Mouse (Mus musculus) liver, adult (tissue): Measurements from ENCODE around the gene Gpam.

Experiments
- GATA4 ChIP-seq: IDR thresholded peaks from 2 replicates; pipeline ENCODE4 v1.6.1; 2014; ENCODE audit warnings: mild to moderate bottlenecking, low read length; ENCODE audit not compliant: insufficient replicate concordance

Gene Gpam

DNA sequence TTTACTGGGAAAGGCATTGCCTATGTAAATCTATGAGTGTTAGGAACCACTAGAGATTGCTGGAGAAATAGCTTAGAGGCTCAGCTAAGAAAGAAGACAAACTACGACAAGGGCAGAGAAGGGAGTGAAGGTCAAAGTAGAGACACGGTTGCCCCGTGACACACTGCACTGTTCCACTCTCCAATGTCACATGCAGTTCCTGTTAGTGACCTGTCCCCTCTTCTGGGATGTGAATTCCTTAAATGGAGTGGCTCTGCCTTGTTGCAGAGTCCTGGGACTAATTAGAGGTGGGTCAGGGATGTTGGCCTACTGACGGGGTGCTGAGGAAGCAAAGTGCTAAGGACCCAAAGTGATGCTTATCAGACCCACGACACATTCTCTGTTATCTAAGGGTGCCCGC, 5.2 kb downstream of the Gpam start:
- no peak for TF ChIP-seq GATA4

DNA sequence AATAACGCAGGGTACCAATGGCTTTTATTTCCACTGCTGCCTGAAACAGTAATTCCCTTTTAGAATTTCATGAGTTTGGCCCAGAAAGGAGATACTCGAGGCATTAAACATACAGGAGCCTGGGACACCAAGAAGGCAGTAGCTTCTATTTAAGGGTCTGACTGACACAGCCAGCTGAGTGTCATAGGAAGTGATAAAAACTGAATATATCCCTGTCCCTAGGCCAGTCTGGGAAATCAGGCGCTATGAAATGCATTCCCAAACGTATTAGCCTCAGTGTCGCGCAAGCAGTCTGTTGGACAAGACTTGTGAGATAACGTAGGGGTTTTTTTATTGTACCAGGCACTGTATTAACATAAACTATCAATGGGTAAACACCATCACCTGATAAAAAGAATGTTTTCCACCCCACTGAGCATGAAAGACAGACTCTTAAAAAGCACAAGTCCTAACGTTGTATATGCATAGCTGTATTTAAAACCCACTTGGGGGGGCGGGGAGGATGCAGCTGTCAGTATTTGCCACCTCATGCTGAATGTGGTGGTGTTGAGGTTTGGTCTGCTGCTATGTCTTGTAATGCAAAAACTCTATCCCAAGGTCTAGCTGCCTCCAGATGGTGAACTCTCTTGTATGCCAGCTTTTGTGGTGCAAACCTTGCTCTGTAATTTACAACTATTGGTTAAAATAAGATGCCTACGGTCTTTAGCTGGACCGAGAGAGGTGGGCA, 6.4 kb downstream of the Gpam start:
- TF ChIP-seq GATA4: no peak

DNA sequence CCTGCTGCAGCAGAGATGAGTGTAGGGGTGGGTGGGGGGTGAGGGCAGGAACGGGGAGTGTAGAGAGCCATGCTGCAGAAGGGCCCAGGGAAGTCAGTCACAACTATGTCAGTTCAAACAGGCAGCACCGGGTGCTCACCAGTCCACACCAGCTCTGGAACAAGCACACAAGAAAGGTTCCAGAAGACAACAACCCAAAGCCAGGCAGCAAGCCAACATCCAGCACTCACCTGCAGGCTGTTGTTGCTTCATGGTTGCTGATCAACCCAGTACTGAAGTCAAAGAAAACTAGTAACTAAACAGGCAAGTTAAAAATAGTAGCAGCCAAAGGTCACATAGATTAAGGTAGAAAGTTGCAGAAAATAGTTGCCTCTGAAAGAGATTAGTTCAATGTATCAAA, 7.5 kb downstream of the Gpam start:
- no peak for TF ChIP-seq GATA4

DNA sequence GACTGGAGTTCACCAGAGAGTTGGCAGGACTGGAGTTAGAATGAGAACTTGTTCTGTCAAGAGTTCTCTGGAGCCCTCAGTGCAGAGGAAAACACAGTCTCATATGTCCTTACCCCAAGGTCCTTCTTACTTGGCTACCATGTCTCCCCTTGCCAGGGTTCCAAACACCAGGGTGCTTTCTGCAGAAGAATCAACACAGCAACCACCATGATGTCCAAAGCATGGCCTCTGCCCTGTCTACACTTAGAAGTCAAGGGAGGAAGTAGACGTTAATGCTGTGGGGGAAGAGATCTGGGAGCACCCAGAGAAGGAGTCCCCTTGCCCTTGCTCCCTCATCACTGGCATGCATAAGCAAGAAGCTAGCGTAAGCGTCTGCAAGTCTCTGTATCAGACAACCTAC, 9.0 kb downstream of the Gpam start:
- no peak for TF ChIP-seq GATA4

DNA sequence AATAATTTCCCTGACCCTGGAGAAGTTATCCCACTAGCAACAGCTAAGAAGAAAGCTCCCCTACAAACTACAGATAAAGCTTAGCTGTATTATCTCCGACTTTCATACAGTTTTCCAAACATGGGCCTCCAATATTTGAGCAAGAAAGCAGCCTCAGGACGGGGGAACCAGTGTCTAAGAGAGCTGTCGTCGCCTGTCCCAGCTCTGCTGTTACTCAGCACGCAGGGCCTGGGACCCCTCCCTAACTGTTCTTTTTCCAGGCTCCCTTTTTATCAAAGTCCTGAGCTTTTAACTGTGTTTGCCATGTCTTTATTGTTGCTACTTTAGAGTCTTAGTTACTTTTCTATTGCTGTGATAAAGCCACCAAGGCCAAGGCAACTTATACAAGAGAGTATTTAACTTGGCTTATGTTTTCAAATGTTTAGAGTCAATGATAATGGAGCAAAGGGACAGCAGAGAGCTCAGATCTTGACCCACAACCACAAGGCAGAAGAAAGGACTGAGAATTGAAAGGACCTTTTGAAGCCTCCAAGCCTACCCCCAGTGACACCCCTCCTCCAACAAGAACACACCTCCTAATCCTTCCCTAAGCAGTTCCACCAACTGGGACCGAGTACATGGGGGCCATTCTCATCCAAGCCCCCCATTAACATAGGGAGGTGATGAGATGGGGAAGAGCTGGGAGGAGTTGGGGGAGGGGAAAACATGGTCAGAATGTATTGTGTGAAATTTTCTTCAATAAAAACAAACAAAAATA, 9.8 kb downstream of the Gpam start:
- no peak for TF ChIP-seq GATA4

DNA sequence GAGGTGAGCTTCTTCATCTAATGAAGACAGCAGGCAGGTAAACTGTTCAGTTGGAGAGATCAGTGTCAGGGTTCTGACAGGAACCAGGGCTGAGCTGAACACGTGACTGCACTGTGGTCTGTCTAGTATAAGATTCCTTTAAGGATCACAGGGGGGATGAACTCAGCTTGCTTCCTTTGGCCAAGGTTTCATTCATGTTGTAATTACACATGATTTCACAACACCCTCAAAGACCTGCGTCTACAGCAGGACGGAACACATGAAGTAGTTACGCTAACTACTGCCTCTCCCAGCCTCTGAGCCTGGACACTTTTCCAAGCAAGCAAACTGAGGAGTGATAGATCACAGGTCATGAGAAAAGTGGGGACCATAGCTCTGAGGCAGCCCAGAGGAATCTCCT, 11.5 kb downstream of the Gpam start:
- no peak for TF ChIP-seq GATA4

DNA sequence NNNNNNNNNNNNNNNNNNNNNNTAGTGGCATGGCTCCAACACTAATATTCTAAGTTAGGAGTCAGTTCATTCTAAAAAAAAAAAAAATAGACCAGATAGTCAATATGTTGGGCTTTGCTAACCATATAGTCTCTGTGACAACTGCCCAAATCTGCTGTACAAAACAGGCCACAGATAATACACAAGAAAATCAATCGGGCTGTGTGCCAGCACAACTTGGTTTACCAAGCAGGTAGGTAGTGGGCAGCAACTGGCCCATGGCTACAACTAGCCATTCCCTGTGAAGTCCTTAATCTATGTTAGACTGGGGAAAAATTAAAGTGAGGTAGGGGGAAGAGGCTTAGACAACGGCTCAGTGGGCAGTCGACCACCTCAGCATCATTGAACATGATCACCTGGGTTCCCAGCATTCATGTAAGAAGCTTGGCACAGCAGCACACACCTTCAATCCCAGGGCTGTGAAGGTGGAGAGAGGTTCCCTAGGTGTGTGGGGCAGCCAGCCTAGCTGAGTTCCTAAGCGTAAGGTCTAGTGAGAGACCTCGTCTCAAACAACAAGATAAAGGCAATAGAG, 12.1 kb downstream of the Gpam start:
- TF ChIP-seq GATA4: no peak

DNA sequence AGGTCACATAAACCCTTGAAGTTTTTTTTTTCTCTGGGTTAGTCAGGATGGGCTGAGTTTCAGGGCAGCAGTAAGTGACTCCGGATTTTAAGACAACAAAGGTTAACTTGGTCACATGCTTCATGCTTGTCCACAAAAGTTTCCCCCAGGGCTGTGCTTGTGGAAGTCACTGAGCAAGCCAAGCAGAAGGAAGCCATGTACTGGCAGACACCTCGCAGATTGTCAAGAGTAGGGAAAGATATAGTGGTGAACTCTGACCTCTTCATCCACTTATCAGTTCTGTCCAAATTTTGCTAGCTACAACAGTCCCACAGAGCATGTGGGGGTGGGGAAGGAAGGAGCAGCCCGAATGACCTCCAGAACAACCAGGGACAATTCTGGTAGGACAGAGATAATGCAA, 19.1 kb downstream of the Gpam start:
- peak; percentile 42; the same call in 1 of the 2 replicates for TF ChIP-seq GATA4

DNA sequence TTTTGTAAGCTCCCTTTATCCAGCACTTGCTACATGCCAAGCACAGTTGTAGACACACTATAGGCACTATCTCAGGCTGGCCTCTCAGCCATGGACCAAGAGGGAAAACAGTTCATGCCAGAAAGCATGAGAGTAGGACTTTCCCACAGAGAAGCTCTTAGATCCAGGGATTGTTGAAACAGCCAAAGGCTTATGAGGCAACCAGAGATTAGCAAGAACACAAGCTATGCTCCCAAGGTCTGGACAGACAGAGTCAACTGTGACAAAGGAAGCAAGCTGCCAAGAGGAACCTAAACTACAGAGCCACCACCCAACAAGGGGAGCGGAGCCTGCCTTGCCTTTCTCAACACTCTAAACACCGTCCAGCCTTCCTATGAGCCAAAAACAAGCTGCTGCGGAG, 21.1 kb downstream of the Gpam start:
- TF ChIP-seq GATA4: no peak

DNA sequence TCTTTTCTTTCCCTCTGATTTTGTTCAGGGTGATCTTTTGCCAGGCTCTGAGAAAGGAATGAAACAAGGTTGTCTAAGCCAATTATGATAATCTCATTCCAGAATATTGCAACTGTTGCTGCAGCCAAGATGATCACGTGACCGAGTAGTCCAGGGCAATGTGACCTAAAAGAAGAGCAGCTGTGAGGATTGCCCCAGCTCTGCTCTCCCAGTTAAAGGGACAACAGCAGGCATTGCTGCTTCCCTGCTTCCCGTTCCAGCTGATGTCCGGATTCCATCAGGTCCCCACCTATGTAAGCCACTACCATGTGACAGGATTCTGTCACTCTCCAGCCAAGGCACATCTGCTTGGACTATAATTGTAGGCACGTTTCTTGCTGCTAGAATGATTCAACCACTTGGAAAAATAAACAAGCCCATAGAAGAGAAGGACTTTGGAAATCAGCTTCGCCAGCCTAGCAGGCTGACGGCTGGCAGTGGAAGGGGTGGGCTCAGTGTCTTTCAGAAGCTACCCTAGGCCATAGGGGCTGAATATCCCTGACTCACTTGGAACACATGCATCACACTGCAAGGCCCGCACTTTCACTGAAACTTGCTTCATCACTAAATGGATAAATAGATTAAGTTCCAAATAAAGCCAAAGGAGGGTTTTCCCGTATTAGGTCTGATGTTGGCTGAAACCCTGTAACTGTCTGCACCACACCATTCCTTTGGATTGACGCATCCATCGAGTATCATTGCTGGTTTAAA, 23.8 kb downstream of the Gpam start:
- TF ChIP-seq GATA4: no peak; the same call in 1 of the 2 replicates

DNA sequence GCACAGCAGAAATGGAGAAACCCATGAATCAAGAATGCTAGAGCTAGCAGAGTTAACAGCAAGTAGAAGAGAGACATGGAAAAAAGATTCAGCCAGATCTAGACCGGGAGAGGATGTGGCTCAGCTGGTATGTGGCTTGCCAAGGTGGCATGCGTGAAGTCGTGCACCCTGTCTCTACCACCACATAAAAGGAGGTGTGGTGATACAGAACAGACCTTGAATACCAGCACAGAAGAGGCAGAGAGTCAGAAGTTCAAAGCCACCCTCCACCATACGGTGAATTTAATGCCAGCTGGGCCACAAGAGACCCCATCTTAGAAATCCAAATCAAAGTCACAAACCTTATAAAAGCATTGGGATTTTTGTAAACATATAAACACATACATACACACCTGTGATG, 25.4 kb downstream of the Gpam start:
- TF ChIP-seq GATA4: no peak

DNA sequence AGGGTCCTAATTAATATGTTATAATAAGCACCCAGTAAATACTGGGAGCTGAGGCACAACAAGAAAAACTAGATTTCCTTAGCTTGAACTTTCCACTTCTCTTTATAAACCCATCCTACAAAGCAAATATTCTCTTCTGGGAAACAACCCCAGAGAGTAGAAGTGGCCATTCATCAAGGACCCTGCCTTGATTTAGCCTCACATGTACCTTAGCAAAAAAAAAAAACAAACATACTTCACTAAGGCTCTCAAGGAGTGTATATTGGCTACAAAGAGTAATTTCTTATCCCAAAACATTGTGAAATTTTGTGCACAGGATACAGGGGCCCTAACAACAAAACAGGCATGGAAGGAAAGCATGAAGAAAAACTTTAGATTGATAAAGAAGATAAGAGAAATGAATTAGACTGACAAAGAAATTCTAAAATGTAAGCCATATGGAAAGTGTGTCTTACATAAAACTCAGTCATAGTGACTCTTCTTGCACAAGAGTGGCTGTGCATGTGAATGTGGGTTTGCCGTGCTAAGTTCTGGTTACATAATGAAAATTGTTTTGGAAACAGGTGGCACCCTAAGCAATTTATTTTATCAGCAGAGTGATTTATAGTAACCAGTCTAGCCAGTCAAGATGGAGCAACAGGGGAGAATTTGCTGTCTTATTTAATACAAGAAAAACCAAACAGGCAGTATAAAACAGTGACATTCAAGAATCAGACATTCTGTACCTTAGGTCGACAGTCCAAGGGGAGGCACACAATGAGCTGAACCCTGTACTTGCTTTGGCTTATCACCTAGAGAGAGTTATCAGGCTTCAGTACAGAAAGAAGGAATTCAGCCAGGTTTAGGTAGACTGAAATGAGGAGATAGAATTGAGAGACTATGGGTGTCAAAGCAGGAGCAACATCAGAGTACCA, 26.6 kb downstream of the Gpam start:
- no peak for TF ChIP-seq GATA4

DNA sequence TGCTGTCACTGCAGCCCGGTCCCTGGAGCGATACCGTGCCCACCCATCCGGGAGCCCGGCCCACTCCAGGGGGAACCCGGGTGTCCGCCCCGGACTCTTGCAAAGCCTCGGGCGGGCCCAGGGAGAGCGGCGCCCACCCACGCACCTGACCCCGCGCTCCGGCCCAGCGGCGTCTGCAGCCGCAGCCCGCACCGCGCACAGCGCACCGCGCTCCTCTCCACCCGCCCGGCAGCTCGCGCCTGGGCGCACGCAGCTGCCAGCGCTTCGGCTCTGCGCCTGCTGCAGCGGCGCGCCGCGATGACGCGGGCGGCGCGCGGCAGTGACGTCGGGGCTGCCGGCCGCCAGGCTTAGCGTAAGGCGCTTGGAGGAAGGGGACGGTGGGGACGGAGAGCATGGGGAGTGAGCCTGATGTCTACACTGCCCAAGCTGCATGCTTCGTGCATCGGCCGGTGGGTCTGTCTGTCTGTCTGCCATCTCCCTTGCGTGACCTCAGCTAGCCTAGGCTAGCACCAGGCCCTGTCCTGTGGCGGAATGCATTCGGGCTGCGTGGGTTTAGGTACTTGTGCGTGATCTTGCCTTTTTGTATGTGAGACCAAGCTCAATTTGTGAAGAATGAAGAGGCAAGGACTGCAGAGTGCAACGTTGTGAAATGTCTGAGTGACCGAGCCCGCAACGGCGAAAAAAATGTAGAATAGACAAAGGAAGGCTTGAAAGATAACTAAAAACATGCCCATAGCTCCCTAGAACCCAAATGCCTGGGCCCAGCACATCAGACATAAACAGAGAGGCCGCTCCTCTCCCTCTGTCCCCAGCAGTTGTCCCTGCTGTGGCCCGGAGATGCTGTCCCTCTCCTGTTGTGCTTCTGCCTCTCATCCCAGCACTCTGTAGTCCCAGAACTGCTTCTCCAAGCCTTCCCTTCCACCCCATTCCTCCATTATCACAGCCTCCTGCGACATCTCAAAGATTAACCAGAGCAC, 27.6 kb downstream of the Gpam start:
- TF ChIP-seq GATA4: no peak
